Mouse (Mus musculus) mammary gland, adult 2 months (tissue): Measurements from ENCODE around the gene Ffar2. TPM values are rescaled to one million over a fixed set of nuclear protein-coding genes. Genes with fewer than 3 reads are reported as not detected.

Source experiments
- polyA plus RNA-seq: library from polyadenylated mRNA; depleted of rRNA; stranded (reverse); fragments of >200 nt; gene quantifications from 2 replicates; pipeline ENCODE4 v1.2.3, GENCODE M21; 2012; ENCODE audit warnings: low replicate concordance; rRNA removed

Gene Ffar2
- polyA plus RNA-seq, result 44.2 and 53.7 TPM in 2 replicates

DNA sequence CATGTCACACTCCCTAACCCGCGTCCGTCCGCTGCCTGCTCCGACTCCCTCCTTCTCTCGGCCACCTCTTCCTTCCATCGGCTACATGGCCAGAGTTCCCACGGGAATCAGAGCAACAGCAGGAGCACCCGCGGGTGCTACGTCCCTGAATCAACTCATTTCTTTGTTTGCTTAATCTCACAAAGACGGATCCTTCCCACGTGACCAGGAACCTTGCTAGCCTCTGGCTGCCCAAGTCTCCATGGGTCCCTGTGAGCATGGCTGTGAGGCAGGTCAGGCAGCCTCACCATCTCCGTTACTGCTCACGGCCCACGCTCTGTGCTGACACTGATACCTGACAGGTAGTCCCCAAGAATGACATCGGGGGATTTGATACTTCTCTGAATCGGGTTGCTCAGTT, at the start of gene Ffar2:
TSS of gene Ffar2 (minus strand) at position 101 of the 400 bp plus-strand sequence.

GRCm38 (mm10) chr7:30861464-30861863, 37.9 kb upstream of the Ffar2 start, which contains the start of gene Ffar1:
Gene Ffar1, minus strand, starts transcription at chr7:30861564.

GRCm38 (mm10) chr7:30856078-30856477, 32.5 kb upstream of the Ffar2 start, which contains the start of gene Ffar3:
Gene Ffar3, minus strand, starts transcription at chr7:30856178.

DNA sequence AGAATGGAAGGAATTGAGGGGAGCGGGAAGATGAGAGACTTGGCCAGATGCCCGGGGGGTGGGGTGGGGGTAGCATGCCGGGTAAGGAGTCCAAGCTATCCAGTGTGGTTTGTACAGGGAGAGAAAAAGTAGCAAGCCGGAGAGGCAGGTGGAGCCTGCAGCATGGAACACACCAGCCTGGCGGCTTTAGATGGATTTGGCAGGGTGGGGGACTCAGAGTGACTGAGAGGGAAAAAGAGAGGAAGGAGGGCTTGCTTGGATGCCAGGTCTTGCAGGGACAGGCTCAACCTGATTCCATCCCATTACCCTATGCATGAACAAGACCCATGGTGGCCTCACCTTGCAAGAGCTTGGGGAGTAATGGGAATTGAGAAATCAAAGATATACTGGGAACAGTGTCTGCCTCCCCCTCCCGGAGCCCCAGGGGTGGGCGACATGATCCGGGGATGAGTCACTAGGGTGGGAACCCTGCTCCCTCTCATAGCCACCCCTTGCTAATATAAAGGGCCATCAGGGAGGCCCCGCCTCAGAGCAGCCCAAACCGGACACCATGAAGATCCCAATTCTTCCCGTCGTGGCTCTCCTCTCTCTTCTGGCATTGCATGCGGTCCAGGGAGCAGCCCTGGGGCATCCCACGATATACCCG, 36.1 kb downstream of the Ffar2 start, which contains the start of gene Krtdap:
TSS of gene Krtdap (plus strand) at position 520 of the 646 bp plus-strand sequence.

Other genes starting within 250 kb of the Ffar2 start
- 63.8 and 73.1 TPM in 2 replicates for gene Kmt2b, start 235.0 kb downstream of the Ffar2 start, polyA plus RNA-seq
- gene Zbtb32, start 224.9 kb downstream of the Ffar2 start, polyA plus RNA-seq, result 4.8 and 7.8 TPM in 2 replicates
- gene Upk1a, start 210.9 kb downstream of the Ffar2 start, polyA plus RNA-seq, result 1.4 and 2.3 TPM in 2 replicates
- gene Cox6b1, start 197.6 kb downstream of the Ffar2 start, polyA plus RNA-seq, result 332 and 742 TPM in 2 replicates
- not detected in 2 replicates for gene Etv2, start 187.9 kb downstream of the Ffar2 start, polyA plus RNA-seq
- 53.5 and 112 TPM in 2 replicates for gene Rbm42, start 173.5 kb downstream of the Ffar2 start, polyA plus RNA-seq
- 11.4 and 12.7 TPM in 2 replicates for gene Haus5, start 158.8 kb downstream of the Ffar2 start, polyA plus RNA-seq
- not detected in 2 replicates for gene Pmis2, start 152.2 kb downstream of the Ffar2 start, polyA plus RNA-seq
- not detected in 2 replicates for gene 2200002J24Rik, start 124.8 kb downstream of the Ffar2 start, polyA plus RNA-seq
- gene Atp4a, start 111.6 kb downstream of the Ffar2 start, polyA plus RNA-seq, result 0.05 and 0.70 TPM in 2 replicates
- gene Tmem147, start 94.2 kb downstream of the Ffar2 start, polyA plus RNA-seq, result 183 and 405 TPM in 2 replicates
- gene Gapdhs, start 80.1 kb downstream of the Ffar2 start, polyA plus RNA-seq, result 0.09 and 0.10 TPM in 2 replicates
- 6.5 and 14.4 TPM in 2 replicates for gene Sbsn, start 72.3 kb downstream of the Ffar2 start, polyA plus RNA-seq
- gene Dmkn, start 60.0 kb downstream of the Ffar2 start, polyA plus RNA-seq, result 5.2 and 132 TPM in 2 replicates
- gene Krtdap, start 35.9 kb downstream of the Ffar2 start, polyA plus RNA-seq, result 1.2 and 71.0 TPM in 2 replicates
- gene Ffar3, start 32.4 kb upstream of the Ffar2 start, polyA plus RNA-seq, result 0.10 and 0.11 TPM in 2 replicates
- 5.8 and 8.9 TPM in 2 replicates for gene Ffar1, start 37.8 kb upstream of the Ffar2 start, polyA plus RNA-seq
- gene Cd22, start 56.6 kb upstream of the Ffar2 start, polyA plus RNA-seq, result 85.3 and 86.3 TPM in 2 replicates
- 3.9 and 5.1 TPM in 2 replicates for gene Mag, start 91.1 kb upstream of the Ffar2 start, polyA plus RNA-seq
- gene Hamp2, start 100.9 kb upstream of the Ffar2 start, polyA plus RNA-seq, result 6.9 and 22.7 TPM in 2 replicates
- gene Hamp, start 120.3 kb upstream of the Ffar2 start, polyA plus RNA-seq, result 1.9 and 22.9 TPM in 2 replicates
- gene Usf2, start 133.0 kb upstream of the Ffar2 start, polyA plus RNA-seq, result 122 and 253 TPM in 2 replicates
- gene Lsr, start 149.7 kb upstream of the Ffar2 start, polyA plus RNA-seq, result 48.3 and 72.9 TPM in 2 replicates
- 2.1 and 3.5 TPM in 2 replicates for gene Fam187b, start 150.0 kb upstream of the Ffar2 start, polyA plus RNA-seq
- 182 and 227 TPM in 2 replicates for gene Fxyd5, start 218.7 kb upstream of the Ffar2 start, polyA plus RNA-seq
- gene Fxyd7, start 227.7 kb upstream of the Ffar2 start, polyA plus RNA-seq, result 5.9 and 8.2 TPM in 2 replicates
- gene Fxyd1, start 233.4 kb upstream of the Ffar2 start, polyA plus RNA-seq, result 506 and 885 TPM in 2 replicates
- 11.8 and 13.0 TPM in 2 replicates for gene Lgi4, start 235.6 kb upstream of the Ffar2 start, polyA plus RNA-seq